Comparison of ENCODE assay signal across 9 mouse cellular contexts in the genomic region with DNA sequence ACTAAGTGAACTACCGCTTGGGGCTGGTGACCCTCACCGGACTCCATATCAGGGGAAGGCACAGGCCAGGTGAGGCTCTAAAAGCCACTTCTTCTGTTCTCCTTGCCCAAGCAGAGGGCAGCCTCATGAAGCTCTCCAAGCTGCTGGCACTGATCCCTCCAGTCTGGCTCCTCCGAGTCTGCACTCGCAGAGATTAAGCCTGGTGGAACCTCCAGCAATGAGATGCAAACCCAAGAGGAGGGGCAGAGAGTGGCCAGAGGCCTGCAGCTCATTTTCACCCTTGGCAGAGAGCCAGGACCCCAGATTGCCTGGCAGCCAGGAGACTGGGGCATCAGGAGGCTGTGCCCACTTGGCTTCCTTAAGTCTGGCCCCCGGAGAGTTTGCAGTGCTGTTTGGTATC. TPM values are rescaled to one million over a fixed set of nuclear protein-coding genes. Genes with fewer than 3 reads are reported as not detected.
A peak's percentile ranks its signal among the peaks of the same experiment; 100 is the strongest.
DNase-seq lines count a peak whose midpoint lies in the region; ATAC-seq lines count a peak whose summit lies in the region.
"Had no signal": no experiment of that assay in that cellular context is flagged by ENCODE, and none has a peak within 500 bp of the region (broad histone marks: within the 10 kb centered on the region; RNA-seq: fewer than 3 reads in every experiment).

No protein-coding gene starts in this region.

- 78% methylated on average over 5 of the region's 5 CpGs for WGBS in midbrain, embryonic 13.5 days
- WGBS in midbrain, embryonic 11.5 days: 83% methylated on average over 5 of the region's 5 CpGs

- DNase-seq in heart, adult 11 months: peak; percentile 92
- no peak for DNase-seq in heart, adult 9 months (ENCODE audit: low spot score in 2 of 2)
- no peak for DNase-seq in midbrain, embryonic 11.5 days (ENCODE audit: low spot score, missing footprints)
- DNase-seq in cerebellum, adult 9-10 months: peak; percentile 70
- peak; percentile 65 for DNase-seq in kidney, postnatal 10 days
- DNase-seq in natural killer cell, adult 2 months (ENCODE audit: low spot score in 2 of 2): no peak
- no peak for DNase-seq in embryo, embryonic 10.5 days (ENCODE audit: low spot score)

- ATAC-seq in midbrain, embryonic 13.5 days: peak; percentile 31
- no peak for ATAC-seq in midbrain, embryonic 11.5 days (ENCODE audit: low FRiP score)

- H3K27me3 ChIP-seq in midbrain, embryonic 13.5 days: no peaks in the 10 kb centered on the region
- no peaks in the 10 kb centered on the region for H3K27me3 ChIP-seq in midbrain, embryonic 11.5 days (ENCODE audit: control insufficient read depth, insufficient read depth, low read length)

- H3K4me3 ChIP-seq in midbrain, embryonic 13.5 days (replicated peaks): no peak overlapping the region
- no peak overlapping the region for H3K4me3 ChIP-seq in midbrain, embryonic 11.5 days (ENCODE audit: low read depth, low read length)

- H3K27ac ChIP-seq in midbrain, embryonic 13.5 days: no peak overlapping the region
- no peak overlapping the region for H3K27ac ChIP-seq in midbrain, embryonic 11.5 days (ENCODE audit: low read depth, low read length)
- H3K27ac ChIP-seq: macrophage had no signal

- H3K9me3 ChIP-seq in midbrain, embryonic 13.5 days: peaks cover 16% of the 10 kb centered on the region; the same call in 1 of the 2 replicates
- H3K9me3 ChIP-seq in midbrain, embryonic 11.5 days (ENCODE audit: control insufficient read depth, low read length): peaks cover 9% of the 10 kb centered on the region; the same call in 1 of the 2 replicates

- H3K9ac ChIP-seq in midbrain, embryonic 13.5 days (replicated peaks): no peak overlapping the region
- no peak overlapping the region for H3K9ac ChIP-seq in midbrain, embryonic 11.5 days (ENCODE audit: low read length)

- no peak overlapping the region for H3K4me2 ChIP-seq in midbrain, embryonic 13.5 days (replicated peaks)
- H3K4me2 ChIP-seq in midbrain, embryonic 11.5 days: no peak overlapping the region

- H3K4me1 ChIP-seq in midbrain, embryonic 13.5 days (replicated peaks): peaks cover 25% of the 10 kb centered on the region
- H3K4me1 ChIP-seq in midbrain, embryonic 11.5 days (ENCODE audit: control insufficient read depth, insufficient read depth, low read length): peaks cover 11% of the 10 kb centered on the region

- peaks cover 9% of the 10 kb centered on the region for H3K36me3 ChIP-seq in midbrain, embryonic 13.5 days
- H3K36me3 ChIP-seq in midbrain, embryonic 11.5 days (ENCODE audit: control insufficient read depth, insufficient read depth, low read length): no peaks in the 10 kb centered on the region

RNA-seq across cellular contexts. Expression of gene Prdm11, which starts 27.1 kb away (rescaled TPM):
- polyA plus RNA-seq in midbrain, embryonic 13.5 days (2015; fragmentation: Nextera tagmentation; extraction: Ambion mirVana): 1.8 and 1.9 TPM in 2 replicates
- polyA plus RNA-seq in midbrain, embryonic 11.5 days (2014; fragmentation: Nextera tagmentation; extraction: Ambion mirVana): 0.90 and 1.8 TPM in 2 replicates

Comparison
In these comparisons a context has a peak if more than half of its experiments do, and no peak if none do; other contexts are left out.
1. DNase-seq: peak in heart, adult 11 months (single experiment), cerebellum, adult 9-10 months (single experiment) and kidney, postnatal 10 days (single experiment); none in heart, adult 9 months (0 of 2), midbrain, embryonic 11.5 days (single experiment), natural killer cell, adult 2 months (0 of 2) and embryo, embryonic 10.5 days (single experiment).